Mouse (Mus musculus) liver, postnatal 0 days (tissue): Measurements from ENCODE around the gene Oas1d. TPM values are rescaled to one million over a fixed set of nuclear protein-coding genes. Genes with fewer than 3 reads are reported as not detected.
"Not testable (repeated sequence)": the region's sequence is repeated elsewhere in the genome, so short reads cannot be mapped to it uniquely, and the experiment has no call there.

Experiments used
- ATAC-seq: fragments of 200-750 bp; cut with Nextera tagmentation; 2 replicates; pipeline ENCODE4 v1.8.0; 2017; ENCODE audit warnings: mild to moderate bottlenecking, moderate library complexity
- DNase-seq: peaks from one replicate; pipeline ENCODE4 v3.0.0-alpha.2; 2016
- H3K27ac ChIP-seq: fragments of 300-500 bp; sonication (generic); 2 replicates; pipeline ENCODE4 v1.5.1; 2014; ENCODE audit warnings: antibody characterized with exemption, moderate library complexity, mild to moderate bottlenecking, low read depth
- H3K27me3 ChIP-seq: fragments of 300-500 bp; sonication (generic); 2 replicates; pipeline ENCODE4 v1.6.1; 2014; ENCODE audit warnings: low read length, control low read depth, mixed read lengths; ENCODE audit not compliant: insufficient read depth
- H3K36me3 ChIP-seq: fragments of 300-500 bp; sonication (generic); replicated peaks from 2 replicates; pipeline ENCODE4 v1.6.1; 2014; ENCODE audit warnings: mild to moderate bottlenecking, control low read depth, low read length, moderate library complexity, mixed read lengths; ENCODE audit not compliant: insufficient read depth
- H3K4me1 ChIP-seq: fragments of 300-500 bp; sonication (generic); 2 replicates; pipeline ENCODE4 v1.6.1; 2014; ENCODE audit warnings: antibody characterized with exemption, mild to moderate bottlenecking, control low read depth; ENCODE audit not compliant: insufficient read depth
- H3K4me2 ChIP-seq: fragments of 300-500 bp; sonication (generic); 2 replicates; pipeline ENCODE4 v1.6.1; 2014; ENCODE audit warnings: low read depth, mild to moderate bottlenecking, low read length, moderate library complexity, mixed read lengths
- H3K4me3 ChIP-seq: fragments of 300-500 bp; sonication (generic); 2 replicates; pipeline ENCODE4 v1.5.1; 2014; ENCODE audit warnings: low read depth, low read length
- H3K9ac ChIP-seq: fragments of 300-500 bp; sonication (generic); replicated peaks from 2 replicates; pipeline ENCODE4 v1.6.1; 2014; ENCODE audit warnings: mild to moderate bottlenecking, moderate library complexity
- H3K9me3 ChIP-seq: fragments of 300-500 bp; sonication (generic); 2 replicates; pipeline ENCODE4 v1.6.1; 2016; ENCODE audit warnings: mild to moderate bottlenecking, control low read depth, low read length, mixed read lengths
- CTCF ChIP-seq: sonication (generic); IDR thresholded peaks from 2 replicates; pipeline ENCODE4 v1.5.1; 2016; ENCODE audit warnings: antibody characterized with exemption, low read depth
- EP300 ChIP-seq: IDR thresholded peaks from 2 replicates; pipeline ENCODE4 v1.6.1; 2016; ENCODE audit warnings: antibody characterized with exemption, low read depth, mild to moderate bottlenecking
- WGBS: fragments of 180-500 bp; shearing (Covaris S2); extraction: QIAGEN DNeasy Blood & Tissue Kit; methylation state at CpG from one replicate; pipeline ENCODE4 v1.1.7; 2014; ENCODE audit not compliant: insufficient replicate concordance; 5-methylcytosine and 5-hydroxymethylcytosine counted together
- polyA plus RNA-seq: library from polyadenylated mRNA; unstranded; fragments of >200 nt; fragmentation: Nextera tagmentation; extraction: Ambion mirVana; gene quantifications from 2 replicates; pipeline ENCODE4 v1.2.1, GENCODE M21; 2015

The Oas1d gene
- polyA plus RNA-seq, 1 experiment from 2014 or later: not detected

DNA sequence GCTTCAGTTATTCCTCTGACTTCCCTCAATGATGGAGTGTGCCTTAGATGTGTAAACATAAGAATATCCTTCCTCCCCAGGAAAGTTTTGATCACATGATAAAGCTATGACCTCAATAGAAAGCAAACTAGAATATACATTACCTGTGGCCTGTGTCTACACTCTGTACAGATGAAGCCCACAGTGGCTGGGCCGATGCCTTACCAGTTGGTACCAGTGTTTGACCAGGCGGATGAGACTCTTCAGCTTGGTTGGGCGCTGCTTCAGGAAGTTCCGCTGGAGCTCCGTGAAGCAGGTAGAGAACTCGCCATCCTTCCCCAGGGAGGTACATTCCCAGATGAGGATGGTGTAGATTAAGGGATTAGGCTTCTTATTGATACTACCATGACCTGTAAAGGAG lies 32.7 kb upstream of the Oas1d start:
- H3K4me1 ChIP-seq, H3K9ac ChIP-seq, ATAC-seq, H3K27me3 ChIP-seq, H3K4me3 ChIP-seq, H3K9me3 ChIP-seq, H3K36me3 ChIP-seq, H3K4me2 ChIP-seq, H3K27ac ChIP-seq, DNase-seq: not testable (repeated sequence)
- 83% methylated on average over 6 of the region's 6 CpGs for WGBS

DNA sequence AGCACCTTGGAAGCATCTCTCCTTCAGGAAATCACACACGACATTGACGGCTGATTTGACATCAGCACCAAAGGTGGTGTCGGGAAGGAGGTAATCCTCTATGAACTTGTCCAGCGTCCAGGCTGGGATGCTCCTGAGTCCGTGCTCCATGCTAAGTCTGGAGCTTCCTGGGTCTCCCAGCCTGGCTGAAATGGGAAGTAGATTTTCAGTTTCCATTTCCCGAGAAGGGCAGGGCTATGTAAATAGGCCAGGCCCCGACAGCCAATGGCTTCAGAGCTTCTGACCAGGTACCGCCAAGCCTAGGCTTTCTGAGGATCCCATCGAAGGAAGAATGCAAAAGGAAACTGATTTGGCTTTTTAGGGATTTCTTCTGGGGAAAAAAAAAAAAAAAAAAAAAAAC lies 26.9 kb upstream of the Oas1d start, which contains the start of gene Oas1g:
Gene Oas1g (minus strand): TSS at position 201 of the 400 bp plus-strand sequence.
- not testable (repeated sequence) for ATAC-seq, H3K9me3 ChIP-seq, H3K36me3 ChIP-seq, H3K27ac ChIP-seq, DNase-seq, H3K9ac ChIP-seq, H3K4me1 ChIP-seq, H3K27me3 ChIP-seq
- peak within 1 kb of the TSS; percentile 24 for H3K4me3 ChIP-seq
- H3K4me2 ChIP-seq: peak within 1 kb of the TSS; percentile 29
- 17% methylated on average over 5 of the region's 9 CpGs for WGBS

GRCm38 (mm10) chr5:120887831-120888230 lies 26.5 kb upstream of the Oas1d start:
- H3K4me1 ChIP-seq: no peaks in the 10 kb centered on the region
- TF ChIP-seq CTCF (no peak), EP300 (no peak)
- H3K36me3 ChIP-seq: no peaks in the 10 kb centered on the region
- H3K4me2 ChIP-seq: no peak overlapping the region
- WGBS: 37% methylated on average over 6 of the region's 6 CpGs
- H3K9ac ChIP-seq: no peak overlapping the region
- H3K4me3 ChIP-seq: no peak overlapping the region
- DNase-seq (no peak), ATAC-seq (no peak)
- no peaks in the 10 kb centered on the region for H3K9me3 ChIP-seq
- H3K27ac ChIP-seq: no peak overlapping the region
- no peaks in the 10 kb centered on the region for H3K27me3 ChIP-seq

GRCm38 (mm10) chr5:120888294-120888815 lies 26.0 kb upstream of the Oas1d start:
- H3K4me2 ChIP-seq, H3K27me3 ChIP-seq, H3K9ac ChIP-seq, H3K4me3 ChIP-seq, H3K4me1 ChIP-seq, H3K9me3 ChIP-seq, H3K27ac ChIP-seq, ATAC-seq, H3K36me3 ChIP-seq, DNase-seq: not testable (repeated sequence)
- WGBS: 38% methylated on average over 4 of the region's 4 CpGs

DNA sequence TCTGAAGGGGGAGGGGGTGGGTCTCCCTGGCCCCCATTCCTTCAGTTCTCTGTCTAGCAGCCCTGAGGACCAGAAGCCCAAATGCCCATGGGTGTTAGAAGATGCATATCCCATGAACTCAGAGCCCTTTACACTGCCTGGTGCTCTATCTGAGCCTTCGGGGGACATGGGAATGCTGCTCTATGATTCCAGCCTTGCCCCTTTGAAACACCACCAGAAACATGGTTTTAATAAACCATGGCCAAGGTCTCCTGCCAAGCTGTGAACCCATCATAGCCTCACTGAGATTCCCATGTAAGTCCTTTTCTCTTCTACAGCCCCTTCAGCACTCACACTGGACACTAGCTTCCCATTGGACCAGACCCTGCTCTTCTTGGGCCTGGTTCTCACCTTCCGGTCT lies 24.3 kb upstream of the Oas1d start:
- H3K27ac ChIP-seq: no peak overlapping the region
- ATAC-seq (no peak), DNase-seq (no peak)
- no peak overlapping the region for H3K4me3 ChIP-seq
- H3K9ac ChIP-seq: no peak overlapping the region
- no peaks in the 10 kb centered on the region for H3K36me3 ChIP-seq
- WGBS: 70% methylated on average over 2 of the region's 2 CpGs
- no peaks in the 10 kb centered on the region for H3K27me3 ChIP-seq
- TF ChIP-seq CTCF: no peak
- TF ChIP-seq EP300: no peak
- no peak overlapping the region for H3K4me2 ChIP-seq
- H3K9me3 ChIP-seq: no peaks in the 10 kb centered on the region
- no peaks in the 10 kb centered on the region for H3K4me1 ChIP-seq

GRCm38 (mm10) chr5:120890991-120891390 lies 23.3 kb upstream of the Oas1d start:
- ATAC-seq (no peak), DNase-seq (no peak)
- Histone ChIP-seq H3K9me3 (no peaks in the 10 kb centered on the region), H3K27ac (no peak overlapping the region), H3K36me3 (no peaks in the 10 kb centered on the region), H3K4me2 (no peak overlapping the region), H3K4me3 (no peak overlapping the region), H3K27me3 (no peaks in the 10 kb centered on the region), H3K9ac (no peak overlapping the region), H3K4me1 (no peaks in the 10 kb centered on the region)
- TF ChIP-seq EP300 (no peak), CTCF (no peak)
- 22% methylated on average over 3 of the region's 3 CpGs for WGBS

DNA sequence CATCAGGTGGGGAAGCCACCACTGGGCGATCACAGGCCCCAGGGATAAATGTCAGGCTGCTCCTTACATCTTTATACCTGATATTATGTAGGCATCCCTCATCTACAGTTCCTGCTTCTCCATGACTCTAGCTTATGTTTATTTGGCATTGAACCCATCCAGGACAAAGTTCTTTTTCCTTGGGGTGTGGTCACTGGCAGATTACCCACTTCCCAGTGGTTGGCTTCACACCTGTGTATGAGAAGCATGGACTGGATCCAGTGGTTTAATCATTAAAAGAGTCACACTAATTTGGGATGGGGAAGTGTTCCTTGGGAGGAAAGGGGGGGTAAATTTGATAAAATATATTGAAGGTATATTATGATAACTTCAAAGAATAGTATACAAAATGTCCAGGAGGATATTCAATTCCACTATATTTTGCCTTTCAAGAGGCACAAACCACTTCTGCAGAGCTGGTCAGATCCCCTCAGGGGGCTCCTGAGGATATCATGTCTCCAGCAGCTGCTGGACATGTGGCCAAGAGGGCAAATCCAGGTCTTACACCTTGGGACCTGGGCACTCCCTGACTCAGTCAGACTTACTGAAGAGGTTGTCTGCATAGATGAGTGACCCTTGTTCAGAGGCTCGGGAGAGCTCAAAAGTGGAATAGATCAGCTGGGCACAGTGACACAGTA lies 22.6 kb upstream of the Oas1d start:
- H3K36me3 ChIP-seq, H3K4me3 ChIP-seq, H3K27me3 ChIP-seq, ATAC-seq, H3K4me2 ChIP-seq, DNase-seq, H3K4me1 ChIP-seq, H3K27ac ChIP-seq, H3K9ac ChIP-seq, H3K9me3 ChIP-seq: not testable (repeated sequence)
- 73% methylated on average over 2 of the region's 2 CpGs for WGBS
